Mouse (Mus musculus) left cerebral cortex, adult 18-20 months (tissue): ENCODE data around the gene Gm20696. TPM values are rescaled to one million over a fixed set of nuclear protein-coding genes. Genes with fewer than 3 reads are reported as not detected.

Source experiments
- DNase-seq, 2 experiments: peaks; one replicate each; pipeline ENCODE4 v3.0.0; 2021 to 2022; ENCODE audit warnings: low spot score in 2 of 2, mixed read lengths in 1 of 2
- total RNA-seq, 2 experiments: library from RNA; stranded (reverse); gene quantifications; 2 replicates each; pipeline ENCODE4 v1.2.3; 2021

Gene Gm20696
- total RNA-seq, 2 experiments from 2014 or later: 7.2 to 8.7 TPM

DNA sequence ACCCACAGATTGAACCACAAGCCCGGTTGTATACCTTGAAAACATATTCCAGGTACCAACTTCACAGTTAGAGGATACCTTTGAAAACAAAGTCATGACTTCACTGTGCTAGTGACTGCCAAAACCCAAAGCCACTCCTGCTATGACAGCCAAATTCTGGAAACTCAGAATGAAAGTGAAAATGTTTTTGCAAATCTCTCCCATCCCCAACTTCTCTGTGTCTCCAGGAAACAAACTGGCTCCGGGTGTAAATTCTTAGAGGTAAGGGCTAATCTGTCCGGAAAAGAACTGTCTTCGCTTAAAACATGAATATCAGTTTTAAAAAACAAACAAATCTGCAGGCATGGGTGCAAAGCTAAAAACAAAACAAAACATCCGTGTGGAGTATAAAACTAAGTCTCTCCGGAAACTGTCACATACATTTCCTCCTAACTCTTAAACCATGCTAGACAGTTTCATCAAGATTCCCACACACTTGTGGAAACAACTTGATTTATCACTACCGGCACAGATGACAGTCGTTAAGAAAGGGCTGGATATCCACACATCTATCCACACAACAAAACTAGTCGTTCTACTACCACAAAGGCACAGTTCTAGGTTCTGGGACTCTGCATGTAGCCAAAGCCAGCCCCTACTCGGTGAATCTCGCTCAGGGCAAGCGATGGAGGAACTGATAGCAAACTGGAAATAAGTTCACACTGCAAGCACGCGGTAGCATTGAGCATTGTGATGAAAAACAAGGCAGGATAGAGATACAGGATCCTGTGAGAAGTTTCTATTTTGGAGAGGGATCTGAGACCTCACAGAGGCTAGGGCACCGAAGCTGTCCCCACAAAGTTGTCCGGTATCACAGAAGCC, 910 bp downstream of the Gm20696 start:
- no peak for DNase-seq

DNA sequence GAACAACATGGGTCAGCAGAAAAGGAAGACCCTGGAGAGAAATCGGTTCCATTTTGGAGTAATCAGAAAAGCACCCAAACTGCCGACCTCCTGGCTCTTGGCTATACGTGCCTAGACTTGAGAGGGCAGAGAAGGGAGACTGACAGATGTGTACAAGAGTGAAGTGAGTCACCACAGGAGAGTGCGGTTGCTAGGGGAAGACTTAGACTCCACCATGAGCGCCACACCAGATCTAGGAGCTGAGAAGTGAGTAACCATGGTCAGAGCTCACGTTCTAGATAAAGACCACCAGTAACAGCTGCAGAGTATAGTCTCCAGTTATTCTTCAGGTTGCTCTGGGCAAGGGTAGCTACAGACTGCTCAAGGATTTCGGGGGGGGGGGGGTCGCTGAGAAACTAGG, 3.4 kb downstream of the Gm20696 start:
- DNase-seq: no peak

- DNase-seq: no peak
Measured at GRCm38 (mm10) chr6:99660443-99660842, 6.2 kb downstream of the Gm20696 start.

GRCm38 (mm10) chr6:99658586-99658985, 8.0 kb downstream of the Gm20696 start:
- no peak for DNase-seq

DNA sequence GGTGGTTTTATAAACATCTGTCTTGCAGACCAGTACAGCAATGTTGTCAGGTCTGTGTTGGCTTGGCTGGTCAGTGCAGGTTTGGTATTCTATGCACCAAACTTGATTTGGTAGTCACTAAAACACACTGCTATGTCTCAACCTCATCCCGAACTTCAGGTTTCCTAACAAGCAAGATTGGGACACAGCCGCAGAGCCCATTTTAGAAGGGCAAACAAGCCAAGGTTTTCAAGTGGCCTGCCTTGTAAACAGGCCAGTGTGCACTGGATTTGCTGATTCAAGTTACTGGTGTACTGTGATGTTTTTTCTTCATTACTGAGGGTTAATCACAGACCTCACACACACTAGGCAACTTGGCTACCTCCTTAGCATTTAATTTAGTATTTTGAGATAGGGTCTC, 10.5 kb downstream of the Gm20696 start:
- DNase-seq: no peak

- DNase-seq: no peak
Measured at GRCm38 (mm10) chr6:99655488-99655887, 11.1 kb downstream of the Gm20696 start.

DNA sequence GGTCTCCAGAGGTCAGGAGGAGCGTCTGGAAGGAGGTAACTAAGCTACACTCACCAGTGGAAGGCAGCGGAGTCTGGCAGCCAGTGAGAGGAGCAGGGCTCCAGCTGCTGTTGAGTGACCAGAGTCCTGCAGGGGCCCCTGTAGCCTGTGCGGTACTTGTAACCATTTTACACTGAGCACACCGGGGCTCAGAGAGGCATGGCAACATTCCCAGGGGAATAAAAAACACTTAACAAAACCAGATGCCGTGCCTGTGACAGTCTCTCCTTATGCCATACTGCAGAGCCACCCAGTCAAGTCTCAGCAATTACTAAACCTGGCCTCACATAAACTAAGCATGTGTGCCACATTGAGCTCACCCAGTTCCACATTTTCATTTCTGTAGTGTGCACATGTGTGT, 12.3 kb downstream of the Gm20696 start:
- DNase-seq: no peak

DNA sequence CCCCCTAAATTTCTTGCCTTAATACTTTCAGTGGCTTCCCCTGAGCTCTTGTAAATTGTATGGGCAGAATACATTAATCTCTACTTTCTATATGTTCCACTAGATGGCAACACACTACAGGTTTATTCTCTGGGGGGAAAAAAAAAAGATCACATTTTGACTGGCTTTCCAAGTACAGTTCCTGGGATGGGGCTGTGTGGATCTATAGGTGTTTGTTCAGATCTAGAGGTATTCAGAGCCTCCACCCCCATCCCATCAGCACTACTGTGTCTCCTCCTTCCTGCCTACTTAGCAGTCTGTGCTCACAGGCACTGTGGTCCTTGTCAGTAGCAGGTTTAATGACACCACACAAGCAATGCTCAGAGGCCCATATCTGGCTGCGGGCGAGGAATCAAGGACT, 14.3 kb downstream of the Gm20696 start:
- no peak for DNase-seq

GRCm38 (mm10) chr6:99649307-99649706, 17.3 kb downstream of the Gm20696 start:
- DNase-seq: no peak

DNA sequence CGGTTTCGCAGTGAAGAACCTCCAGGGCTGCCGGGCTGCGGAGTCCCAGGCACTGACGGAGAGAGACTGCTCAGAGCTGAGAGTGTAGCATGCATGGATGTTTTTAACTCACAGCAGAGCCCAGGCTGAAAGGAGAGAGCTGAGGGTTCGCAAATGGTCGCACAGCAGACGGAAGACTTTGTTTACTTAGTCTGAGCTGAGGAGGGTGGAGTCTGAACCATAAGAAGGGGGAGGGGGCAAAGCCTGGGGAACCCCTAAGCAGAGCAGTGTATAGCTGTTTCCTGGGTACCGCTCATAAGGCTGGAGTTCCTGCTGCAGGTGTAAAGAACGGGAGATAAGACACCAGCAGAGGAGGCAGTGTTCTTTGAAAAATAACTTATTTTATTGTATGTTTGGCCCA, 20.3 kb downstream of the Gm20696 start:
- no peak for DNase-seq

DNA sequence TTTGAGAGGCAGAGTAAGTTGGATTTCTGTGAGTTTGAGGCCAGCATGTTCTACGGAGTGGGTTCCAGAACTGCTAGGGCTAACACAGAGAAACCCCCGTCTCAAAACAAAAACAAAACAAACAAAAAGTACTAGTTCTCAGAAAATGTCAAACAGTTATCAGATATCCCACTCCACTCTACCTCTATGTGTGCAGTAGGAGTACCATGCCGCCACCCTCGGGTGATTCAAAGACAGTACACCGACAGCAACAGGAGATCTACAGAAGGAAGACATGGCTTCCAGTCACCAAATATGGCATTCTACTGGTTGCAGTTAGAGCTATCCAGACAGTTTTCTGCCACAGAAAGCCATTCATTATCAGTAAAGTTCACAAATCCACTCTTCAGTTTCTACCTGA, 21.7 kb downstream of the Gm20696 start:
- no peak for DNase-seq

- no peak for DNase-seq
Measured at GRCm38 (mm10) chr6:99644386-99644785, 22.2 kb downstream of the Gm20696 start.

- no peak for DNase-seq
Measured at GRCm38 (mm10) chr6:99643439-99644199, 23.0 kb downstream of the Gm20696 start.

- DNase-seq: no peak
Measured at GRCm38 (mm10) chr6:99637456-99637855, 29.1 kb downstream of the Gm20696 start.

- DNase-seq: no peak
Measured at GRCm38 (mm10) chr6:99636801-99637200, 29.8 kb downstream of the Gm20696 start.

DNA sequence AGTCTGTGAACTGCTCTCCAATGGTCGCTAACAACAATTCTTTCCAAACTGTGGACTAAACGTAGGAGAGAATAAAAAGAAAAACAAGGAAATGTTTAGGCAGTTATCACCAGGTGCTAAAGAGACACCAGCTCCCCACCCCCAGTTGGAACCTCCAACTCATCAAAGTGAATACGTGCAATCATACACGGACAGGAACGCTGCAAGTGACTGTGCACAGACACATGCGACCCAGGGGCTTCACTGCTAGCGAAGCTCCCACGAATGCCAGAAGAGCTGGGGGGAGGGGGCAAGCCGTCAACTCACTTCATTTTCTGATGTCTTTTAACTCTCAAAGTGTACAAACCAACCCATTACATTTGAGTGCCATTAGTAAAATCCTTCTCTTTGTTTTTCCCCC, 30.5 kb downstream of the Gm20696 start:
- DNase-seq: no peak

DNA sequence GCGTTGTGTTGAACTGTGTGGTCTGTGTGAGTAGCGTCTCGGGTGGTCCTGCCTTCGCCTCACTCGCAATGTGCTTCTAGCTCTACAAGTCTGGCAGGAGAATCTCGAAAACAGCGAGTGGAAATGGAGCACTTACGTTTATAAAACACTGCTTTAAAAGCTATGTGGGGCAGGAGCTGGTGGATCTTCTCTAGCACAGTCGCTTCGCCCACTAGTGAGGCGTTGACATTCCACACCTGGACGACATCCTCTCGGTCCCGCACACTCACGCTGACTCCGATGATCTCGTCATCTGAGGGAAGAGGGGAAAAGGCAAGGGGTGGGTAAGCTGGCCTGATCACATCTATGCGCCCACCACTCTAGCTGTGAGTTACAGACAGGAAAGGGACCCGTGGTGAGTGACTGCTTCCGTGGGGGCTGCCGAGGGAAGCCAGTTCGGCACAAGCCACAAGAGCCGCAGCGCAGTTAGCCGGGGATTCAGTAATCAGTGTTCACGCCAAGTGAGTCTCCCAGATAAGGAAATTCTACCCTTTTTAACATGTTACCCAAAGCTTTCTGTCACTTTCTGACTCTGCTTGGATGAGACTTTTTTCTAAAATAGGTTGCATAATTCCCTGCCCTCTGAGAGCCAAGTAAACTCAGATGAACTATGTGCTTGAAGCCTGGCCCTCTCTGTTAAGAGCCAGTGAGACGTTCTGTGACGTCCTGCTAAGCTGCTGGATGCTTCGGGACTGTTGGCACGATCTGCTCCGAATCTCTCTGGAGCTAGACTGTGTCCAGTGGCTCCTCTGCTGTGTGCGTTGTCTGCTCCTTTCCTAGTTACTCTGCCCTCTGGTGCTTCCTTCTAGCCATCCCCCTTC, 34.2 kb downstream of the Gm20696 start:
- no peak for DNase-seq

GRCm38 (mm10) chr6:99631637-99632036, 35.0 kb downstream of the Gm20696 start:
- DNase-seq: no peak

DNA sequence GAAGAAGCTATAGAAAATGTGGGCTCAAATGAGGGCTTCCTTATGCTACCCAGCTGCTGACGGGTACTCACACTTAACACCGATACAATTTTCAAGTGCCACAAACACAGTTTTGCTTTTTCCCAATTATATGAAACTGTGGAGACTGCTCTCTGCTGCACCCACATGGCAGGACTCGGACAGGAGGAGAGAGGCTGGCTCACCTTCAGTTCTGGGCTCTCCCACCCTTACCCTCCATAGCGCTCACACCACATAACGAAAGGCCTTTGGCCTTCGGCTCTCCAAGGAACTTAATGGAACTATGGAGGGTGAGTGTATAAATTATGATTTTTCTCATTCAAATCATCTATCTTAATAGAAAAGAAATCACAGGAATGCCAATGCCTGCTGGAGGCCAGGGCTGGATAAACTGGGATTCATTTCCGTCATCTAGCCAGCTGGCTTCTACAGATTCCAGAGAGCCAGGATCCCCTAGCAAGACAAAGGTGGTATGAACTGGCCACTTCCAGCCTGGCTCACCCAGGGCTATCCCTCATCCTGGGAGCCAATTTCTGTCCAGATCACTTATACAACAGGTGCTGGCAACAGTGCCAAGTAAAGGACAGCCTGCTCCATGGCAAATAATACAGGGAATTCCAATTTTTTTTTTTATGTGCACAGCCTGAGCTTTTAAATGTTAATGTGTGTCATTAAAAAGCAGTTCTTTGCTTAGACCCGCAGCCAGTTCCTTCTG, 36.7 kb downstream of the Gm20696 start:
- no peak for DNase-seq

DNA sequence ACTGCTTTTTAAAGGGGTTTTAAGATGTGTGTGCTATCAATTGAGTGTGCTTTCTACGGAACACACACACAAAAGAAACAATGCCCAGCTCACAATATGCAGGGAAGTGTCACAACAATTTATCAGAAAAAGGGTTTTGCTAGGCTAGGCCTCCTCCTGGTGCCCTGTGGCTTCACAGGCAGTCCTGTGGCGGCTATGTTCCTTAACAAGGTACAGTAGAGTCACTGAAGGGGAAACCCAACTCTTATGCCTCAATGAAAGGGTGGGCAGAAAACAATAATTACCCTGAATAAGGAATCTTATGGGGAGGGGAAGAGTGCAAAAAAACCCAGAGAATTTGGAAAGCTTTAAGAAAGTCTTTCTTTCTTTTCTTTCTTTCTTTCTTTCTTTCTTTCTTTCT, 40.2 kb downstream of the Gm20696 start:
- DNase-seq: no peak

GRCm38 (mm10) chr6:99625803-99626202, 40.8 kb downstream of the Gm20696 start:
- DNase-seq: no peak
